Mouse (Mus musculus) megakaryocyte, embryonic 14.5 days (primary cell): ENCODE measurements around the gene Iyd.

Source experiments
- FLI1 ChIP-seq: IDR thresholded peaks from 2 replicates; pipeline ENCODE4 v1.6.1; 2012; ENCODE audit warnings: low read length, inconsistent platforms, mixed read lengths
- GATA1 ChIP-seq: IDR thresholded peaks from 3 replicates; pipeline ENCODE4 v1.6.1; 2012; ENCODE audit warnings: mixed read lengths, low read length, inconsistent platforms, borderline replicate concordance

GRCm38 (mm10) chr10:3591790-3592189 is 51.8 kb downstream of the Iyd start:
- TF ChIP-seq GATA1 (no peak), FLI1 (no peak)
